Mouse (Mus musculus): ENCODE measurements around the gene Psma3.

GRCm38 (mm10) chr12:70946585-70947256, 27.7 kb upstream of the Psma3 start:
- no peak for TF ChIP-seq CTCF (IDR thresholded peaks at IDR 0.05; ENCODE audit: borderline replicate concordance, control insufficient read depth, extremely low read depth, insufficient read depth, low read length, poor library complexity)
- TF ChIP-seq POLR2A (IDR thresholded peaks at IDR 0.05; ENCODE audit: control insufficient read depth, extremely low read depth, insufficient read depth, low read length, poor library complexity): no peak
